Mouse (Mus musculus) adrenal gland, adult 10 weeks (tissue): ENCODE measurements around the gene Plekhh1. TPM values are rescaled to one million over a fixed set of nuclear protein-coding genes. Genes with fewer than 3 reads are reported as not detected.

Experiments used
- polyA plus RNA-seq: library from polyadenylated mRNA; stranded (reverse); fragments of 350-450 nt; fragmentation: Illumina TruSeq; extraction: RNeasy Lipid Tissue Mini Kit (QIAGEN cat#74804); gene quantifications from one replicate; pipeline ENCODE4 v1.2.3, GENCODE M21; 2014; ENCODE audit warnings: low read depth, low replicate concordance

Gene Plekhh1
- 3.1 TPM for polyA plus RNA-seq

DNA sequence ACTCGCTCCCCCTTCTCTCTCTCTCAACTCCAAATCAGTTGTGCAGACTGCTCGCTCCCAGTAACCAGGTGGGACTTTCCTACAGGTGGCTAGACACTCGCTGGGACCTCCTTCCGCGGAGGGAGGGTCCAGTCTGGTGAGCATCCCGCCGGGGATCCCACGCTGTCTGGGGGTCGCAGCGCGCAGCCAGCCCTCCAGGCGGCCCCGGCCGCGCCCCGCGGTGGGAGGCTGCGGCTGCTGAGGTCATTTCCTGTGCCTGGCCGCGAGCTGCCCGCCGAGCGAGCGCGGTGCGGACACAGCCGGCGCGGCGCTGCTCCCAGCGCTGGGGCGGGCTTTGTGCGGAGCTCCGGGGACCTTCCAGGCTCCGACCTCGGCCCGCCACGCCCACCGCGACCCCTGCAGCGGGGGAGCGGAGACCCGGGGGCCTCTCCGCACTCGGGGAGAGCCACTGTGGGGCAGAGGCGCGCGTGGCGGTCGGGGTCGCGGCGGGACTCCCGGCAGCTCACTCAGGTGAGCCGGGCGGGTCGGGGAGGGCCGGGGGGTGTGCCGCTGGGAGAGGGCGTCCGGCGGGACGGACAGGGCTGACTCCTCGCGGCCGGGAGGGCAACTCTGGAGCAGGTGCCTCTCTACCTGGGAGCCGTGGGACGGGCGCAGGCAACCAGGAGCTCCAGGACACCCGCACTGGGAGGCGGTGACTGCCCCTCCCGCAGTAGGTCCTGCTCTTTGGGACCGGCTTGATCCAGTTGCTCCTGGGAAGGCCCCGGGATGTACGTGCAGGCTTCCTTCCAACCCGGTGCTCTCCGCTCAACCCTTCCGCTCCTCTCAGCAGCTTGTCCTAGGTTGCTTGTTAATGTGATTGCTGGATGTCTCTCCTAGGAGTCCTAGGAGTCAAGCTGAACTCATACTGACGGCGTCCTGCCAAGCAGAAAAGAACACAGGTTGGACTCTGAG lies at the start of gene Plekhh1:
Gene Plekhh1 (plus strand): TSS at position 253 of the 951 bp plus-strand sequence.

DNA sequence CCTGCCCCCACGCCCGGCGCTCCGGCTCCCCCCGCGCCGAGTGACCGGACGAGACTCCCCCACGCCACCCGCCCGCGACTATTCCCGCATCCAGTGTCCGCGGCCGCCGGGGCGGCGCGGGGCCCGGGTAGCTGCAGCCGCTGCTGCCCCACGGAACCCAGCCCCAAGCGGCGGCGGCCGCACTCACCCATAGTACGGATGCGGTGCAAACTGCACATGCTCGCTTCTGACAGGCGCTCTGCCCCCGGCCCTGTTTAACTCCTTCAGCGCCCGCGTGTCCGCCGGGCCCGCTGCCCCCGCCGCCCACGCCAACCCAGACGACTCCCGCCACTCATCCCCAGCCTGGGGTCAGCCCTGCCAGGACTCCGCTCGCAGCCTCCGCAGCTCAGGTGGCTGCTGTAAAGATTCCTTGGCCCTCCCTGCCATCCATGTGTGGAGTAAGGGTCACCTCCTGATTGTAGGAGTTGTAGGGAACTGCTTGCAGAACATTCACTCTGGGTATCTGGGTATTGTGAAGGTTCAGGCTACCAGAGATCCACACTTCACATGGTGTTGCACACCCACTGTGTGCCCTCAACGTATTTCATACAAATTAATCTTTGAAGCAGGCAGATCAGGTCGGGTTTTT lies 21.7 kb upstream of the Plekhh1 start, which contains the start of gene Tmem229b:
Gene Tmem229b (minus strand): TSS at position 502 of the 628 bp plus-strand sequence.

DNA sequence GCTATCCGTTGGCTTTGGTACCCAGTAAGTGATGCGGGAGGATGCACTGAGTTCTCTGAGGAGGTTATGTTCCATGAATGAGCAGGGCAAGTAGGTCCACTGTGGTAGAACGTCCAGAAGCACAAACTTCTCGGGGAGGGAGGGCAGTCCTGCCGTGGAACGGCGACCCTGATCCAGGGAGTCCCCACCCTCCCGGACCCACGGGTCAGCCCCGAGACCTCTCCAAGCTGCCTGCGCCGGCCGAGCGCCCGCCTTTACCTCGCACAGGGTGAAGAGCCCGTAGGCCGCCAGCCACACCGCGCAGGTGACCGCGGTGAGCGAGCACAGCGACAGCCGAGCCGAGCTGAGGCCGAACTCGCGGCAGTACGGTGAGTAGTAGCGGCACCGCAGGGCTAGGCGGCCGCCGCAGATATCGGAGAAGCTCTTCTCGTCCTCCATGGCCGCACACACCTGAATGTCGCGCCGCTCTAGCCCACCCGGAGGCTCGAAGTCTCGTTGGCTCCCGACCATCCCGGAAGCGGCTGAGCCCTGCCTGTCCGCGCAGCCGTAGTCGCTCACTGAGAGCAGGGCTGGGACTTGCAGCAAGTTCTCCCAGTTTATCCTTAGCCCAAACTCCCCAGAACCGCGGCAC lies 60.3 kb downstream of the Plekhh1 start, which contains the start of gene Pigh:
Gene Pigh (minus strand): TSS at position 470 of the 631 bp plus-strand sequence.

DNA sequence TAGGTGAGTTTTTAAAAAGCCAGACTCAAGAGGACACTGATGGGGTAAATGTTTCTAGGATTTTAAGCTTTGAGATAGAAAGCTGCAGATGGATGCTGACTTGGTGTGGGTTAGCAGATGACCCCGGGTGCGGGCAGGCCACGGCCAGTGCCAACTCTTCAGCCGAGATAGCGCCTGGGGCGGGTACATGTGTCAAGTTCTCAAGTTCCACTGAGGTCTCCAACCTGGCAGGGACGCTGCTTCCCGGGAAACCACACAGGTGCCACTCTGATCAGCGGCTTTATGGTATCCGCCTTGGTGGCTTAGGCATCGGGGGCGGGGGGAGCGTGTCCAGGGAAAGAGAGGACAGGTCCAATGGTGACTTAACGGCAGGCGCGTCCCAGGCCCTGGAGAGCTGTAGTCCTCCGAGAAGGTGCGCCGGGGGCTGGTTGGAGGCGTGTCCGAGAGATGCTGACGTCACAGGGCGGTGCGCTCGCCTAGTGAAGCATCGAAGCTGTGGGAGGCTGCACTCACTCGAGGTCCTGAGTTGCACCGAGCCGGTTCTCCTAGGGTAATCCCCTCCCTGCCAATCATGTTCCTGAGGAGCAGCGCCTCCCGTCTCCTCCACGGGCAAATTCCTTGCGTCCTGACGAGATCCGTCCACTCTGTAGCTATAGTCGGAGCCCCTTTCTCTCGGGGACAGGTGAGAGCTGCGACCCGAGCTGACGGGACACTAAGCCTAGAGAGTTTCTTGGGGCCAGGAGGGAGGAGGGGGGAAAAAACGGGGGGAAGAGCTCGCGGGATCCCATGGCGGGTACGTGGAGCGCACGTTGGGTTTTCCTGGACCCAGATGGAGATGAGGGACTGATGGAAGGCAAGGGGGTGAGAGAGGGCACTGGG lies 101.6 kb downstream of the Plekhh1 start, which contains the start of gene Arg2:
Gene Arg2 (plus strand): TSS at position 479 of the 879 bp plus-strand sequence.

Other genes starting within 250 kb of the Plekhh1 start
- gene Atp6v1d, start 167.5 kb upstream of the Plekhh1 start, polyA plus RNA-seq = 134 TPM
- 149 TPM for gene Eif2s1, start 167.3 kb upstream of the Plekhh1 start, polyA plus RNA-seq
- gene Plek2, start 122.2 kb upstream of the Plekhh1 start, polyA plus RNA-seq = not detected
- gene Tmem229b, start 21.5 kb upstream of the Plekhh1 start, polyA plus RNA-seq = 2.2 TPM
- gene Pigh, start 60.5 kb downstream of the Plekhh1 start, polyA plus RNA-seq = 28.5 TPM
- gene Arg2, start 101.6 kb downstream of the Plekhh1 start, polyA plus RNA-seq = not detected
- 126 TPM for gene Vti1b, start 143.5 kb downstream of the Plekhh1 start, polyA plus RNA-seq
- gene Rdh11, start 163.1 kb downstream of the Plekhh1 start, polyA plus RNA-seq = 43.8 TPM
- 1.2 TPM for gene Rdh12, start 179.8 kb downstream of the Plekhh1 start, polyA plus RNA-seq